Mouse (Mus musculus) heart, adult 2 months (tissue): ENCODE results near the gene Klf15.

Experiments
- CTCF ChIP-seq: fragments of 200-600 bp; IDR thresholded peaks from 2 replicates; pipeline ENCODE4 v1.8.1; 2022; ENCODE audit warnings: antibody characterized with exemption, mild to moderate bottlenecking, moderate library complexity
- EP300 ChIP-seq: fragments of 200-500 bp; IDR thresholded peaks from 2 replicates; pipeline ENCODE4 v1.6.1; 2011; ENCODE audit warnings: low read depth, low read length, control low read depth; ENCODE audit not compliant: insufficient read depth

GRCm38 (mm10) chr6:90490976-90491375 lies 28.6 kb downstream of the Klf15 start:
- TF ChIP-seq CTCF (no peak), EP300 (no peak)
